Mouse (Mus musculus) right cerebral cortex, adult 2 months (tissue): ENCODE results near the gene Srrm3.

Source experiments
- DNase-seq, 2 experiments: peaks; one replicate each; pipeline ENCODE4 v3.0.0; 2021 to 2022; ENCODE audit warnings: low spot score in 2 of 2

Gene Srrm3

DNA sequence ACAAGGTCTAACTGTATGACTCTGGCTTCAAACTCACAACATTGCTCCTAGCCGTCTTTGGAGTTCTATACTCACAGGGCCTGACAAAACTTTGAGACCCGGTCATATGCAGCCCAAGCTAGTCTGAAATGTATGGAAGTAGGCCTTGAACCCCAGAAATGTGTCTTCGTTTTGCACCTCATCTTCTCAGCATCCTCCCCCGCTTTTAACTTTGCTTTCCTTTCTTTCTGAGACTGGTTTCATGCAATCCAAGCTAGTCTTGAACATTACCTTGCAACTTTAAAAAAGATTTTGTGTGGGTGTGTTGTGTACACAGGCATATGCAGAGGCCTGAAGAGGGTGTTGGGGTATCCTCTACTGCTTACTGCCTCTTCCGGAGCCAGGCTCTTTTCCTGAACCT, 97.6 kb downstream of the Srrm3 start:
- no peak for DNase-seq

DNA sequence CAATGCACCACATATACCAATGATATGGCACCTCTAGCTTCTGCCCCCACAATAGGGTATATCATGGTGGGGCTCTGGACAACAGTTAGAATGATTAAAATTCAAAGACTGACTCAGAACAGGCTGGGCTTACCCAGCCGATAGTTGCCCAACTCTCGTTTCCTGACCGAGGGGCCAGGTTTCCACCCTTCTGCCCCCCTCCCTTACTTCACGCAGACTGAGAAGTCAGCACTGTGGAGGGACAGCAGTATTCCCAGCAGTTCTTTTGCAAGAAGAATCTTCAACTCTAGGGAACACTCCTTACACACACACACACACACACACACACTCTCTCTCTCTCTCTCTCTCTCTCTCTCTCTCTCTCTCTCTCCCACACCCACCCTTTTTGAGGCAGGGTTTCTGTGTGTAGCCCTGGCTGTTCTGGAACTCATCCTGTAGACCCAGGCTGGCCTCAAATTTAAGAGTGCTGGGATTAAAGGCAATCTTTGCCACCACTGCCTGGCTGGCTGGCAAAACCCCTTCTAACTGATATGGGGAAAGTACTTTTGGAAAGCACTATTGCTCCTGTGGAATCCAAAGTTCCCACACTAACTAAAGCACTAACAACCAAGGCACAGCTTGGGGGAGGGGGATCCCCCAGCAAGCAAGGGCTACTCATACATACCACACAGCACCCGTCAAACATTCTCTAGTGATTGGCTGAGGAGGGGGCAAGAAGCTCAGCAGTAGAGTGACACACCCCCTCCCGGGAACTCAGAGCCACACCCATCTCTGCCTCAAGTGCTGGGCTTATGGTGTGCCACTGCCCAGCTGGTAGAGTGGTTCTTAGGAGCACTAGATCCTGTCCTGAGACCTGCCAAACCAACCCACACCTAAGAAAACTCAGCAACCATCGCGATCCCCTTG, 98.9 kb downstream of the Srrm3 start:
- no peak for DNase-seq

DNA sequence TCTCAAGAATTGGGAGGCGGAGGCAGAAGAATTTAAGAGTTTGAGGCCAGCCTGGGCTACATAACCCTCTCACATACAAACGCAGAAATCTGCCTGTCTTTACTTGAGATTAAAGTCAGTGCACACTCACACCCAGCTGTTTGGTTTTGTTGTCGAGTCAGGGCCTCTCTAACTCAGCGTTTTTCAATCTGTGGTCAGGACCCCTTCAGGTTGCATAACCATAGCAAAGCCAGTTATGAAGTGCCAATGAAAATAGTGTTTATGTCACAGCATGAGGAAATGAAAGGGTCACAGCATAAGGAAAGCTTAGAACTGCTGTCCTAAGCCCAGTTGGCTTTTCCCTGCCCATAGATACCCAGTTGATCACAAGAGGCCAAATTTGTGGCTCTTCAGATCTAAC, 100.2 kb downstream of the Srrm3 start:
- DNase-seq, result no peak

DNA sequence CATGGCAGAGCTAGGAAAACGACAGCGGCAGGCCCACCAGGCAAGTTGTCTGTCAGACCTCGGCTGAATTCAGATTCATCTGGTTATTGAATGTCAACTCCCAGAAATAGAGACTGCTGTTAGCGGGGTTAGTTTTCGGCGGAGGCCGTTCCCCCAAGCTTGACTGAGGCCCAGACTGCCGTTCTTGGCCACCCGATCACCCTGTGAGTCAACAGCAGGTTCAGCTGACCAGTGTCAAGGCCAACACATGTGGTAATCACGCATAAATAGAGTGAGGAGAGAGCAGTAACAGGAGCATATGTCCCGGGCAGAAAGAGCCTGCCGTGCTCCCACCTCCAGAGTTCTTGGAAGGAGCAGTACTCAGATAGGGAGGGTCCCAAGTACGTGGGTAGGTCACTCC, 100.6 kb downstream of the Srrm3 start:
- DNase-seq, result no peak

DNA sequence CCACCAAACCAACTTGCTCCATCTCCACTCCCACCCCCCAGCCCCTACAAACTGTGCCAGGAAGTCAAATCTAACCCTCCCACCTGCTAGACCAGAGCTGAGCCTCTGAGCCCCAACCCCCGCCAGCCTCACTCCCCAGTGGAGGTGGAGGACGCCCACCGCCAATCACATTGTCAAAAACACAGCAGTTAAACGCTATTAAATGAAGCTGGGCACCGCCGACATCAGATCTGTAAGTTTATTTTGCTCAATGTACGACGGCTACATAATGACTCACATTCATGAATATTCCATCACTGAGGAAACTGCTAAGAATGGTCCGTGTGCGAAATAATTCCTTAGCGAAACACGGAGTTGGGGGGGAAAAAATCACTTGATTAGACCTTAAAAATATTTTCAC, 101.5 kb downstream of the Srrm3 start:
- DNase-seq, result peak; percentile 68 to 71

DNA sequence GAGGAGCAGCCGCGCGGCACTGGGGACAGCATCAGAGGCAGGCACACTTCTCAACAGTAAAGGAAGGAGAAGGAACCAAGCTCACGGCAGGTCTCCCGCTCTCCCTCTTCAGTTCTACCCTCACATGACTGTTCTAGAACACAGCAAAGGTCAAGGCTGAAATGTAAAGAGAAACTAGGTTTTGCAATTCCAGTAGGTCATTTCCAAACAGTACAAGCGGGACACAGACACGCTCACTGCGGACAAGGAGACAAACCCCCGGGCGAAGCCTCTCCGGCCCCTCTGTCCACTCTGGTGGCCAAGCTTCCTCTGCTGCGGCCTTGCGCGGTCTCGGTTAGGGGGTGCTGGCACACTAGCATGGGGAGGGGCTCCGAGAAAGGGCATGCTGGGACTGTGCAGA, 102.3 kb downstream of the Srrm3 start:
- DNase-seq, result no peak

DNA sequence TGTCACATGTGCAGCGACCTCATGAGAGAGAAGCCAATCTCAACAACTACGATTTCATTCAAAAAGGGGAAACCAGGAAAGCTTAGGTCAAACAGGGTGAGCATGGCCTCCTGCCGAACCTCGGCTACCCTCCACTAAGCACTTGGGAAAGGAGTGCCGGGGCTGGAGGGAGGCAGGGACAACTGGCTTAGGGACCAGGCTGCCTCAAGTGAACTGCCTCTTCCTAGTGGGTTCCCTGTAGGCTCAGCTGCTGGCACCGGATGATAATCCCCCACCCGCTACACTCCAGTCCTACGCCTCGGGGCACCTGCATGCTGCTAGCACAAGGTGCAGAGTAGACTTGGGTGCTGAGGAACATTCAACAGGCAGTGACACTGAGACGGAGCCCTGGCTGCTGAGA, 103.0 kb downstream of the Srrm3 start:
- no peak for DNase-seq

DNA sequence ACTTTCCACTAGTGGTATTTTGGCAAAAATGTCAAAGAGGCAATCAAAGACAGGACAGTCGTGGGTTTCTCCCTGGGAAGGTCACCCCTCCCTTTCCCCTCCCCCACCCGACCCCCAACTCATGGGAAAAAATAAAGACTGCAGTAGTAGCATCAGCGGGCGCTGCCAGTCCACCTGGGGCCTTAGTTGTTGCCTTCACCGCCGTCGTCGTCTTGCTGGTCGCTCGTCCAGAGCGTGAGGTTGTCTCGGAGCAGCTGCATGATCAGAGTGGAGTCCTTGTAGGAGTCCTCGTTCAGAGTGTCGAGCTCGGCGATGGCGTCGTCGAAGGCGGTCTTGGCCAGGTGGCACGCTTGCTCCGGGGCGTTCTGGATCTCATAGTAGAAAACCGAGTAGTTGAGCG, 104.1 kb downstream of the Srrm3 start:
- DNase-seq, result no peak

DNA sequence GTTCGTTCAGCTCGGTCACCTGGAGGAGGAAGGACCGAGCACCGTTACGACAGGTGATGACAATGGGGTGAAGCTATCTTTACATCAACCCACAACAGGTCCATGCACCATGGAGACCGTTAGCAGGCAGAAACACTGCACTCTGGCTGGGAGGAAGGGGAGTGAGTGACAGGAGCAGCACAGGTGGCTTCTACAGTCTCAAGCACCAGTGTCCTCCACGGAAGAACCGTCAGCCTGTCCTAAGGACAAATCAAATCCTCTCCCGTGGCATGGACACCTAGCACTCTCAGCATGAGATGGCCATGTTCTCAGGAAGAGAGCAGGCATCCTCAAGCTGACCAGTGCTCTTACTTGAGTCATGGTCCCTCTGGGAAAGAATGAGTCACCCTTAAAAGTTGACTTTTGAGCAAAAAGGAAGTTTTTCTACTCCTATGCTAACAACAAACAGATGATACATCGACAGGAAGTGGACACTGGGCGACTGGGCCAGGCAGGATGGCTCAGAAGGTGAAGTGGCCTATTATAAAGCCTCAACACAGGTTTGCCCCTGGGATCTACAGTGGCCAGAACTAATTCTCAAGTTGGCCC, 105.0 kb downstream of the Srrm3 start:
- no peak for DNase-seq

DNA sequence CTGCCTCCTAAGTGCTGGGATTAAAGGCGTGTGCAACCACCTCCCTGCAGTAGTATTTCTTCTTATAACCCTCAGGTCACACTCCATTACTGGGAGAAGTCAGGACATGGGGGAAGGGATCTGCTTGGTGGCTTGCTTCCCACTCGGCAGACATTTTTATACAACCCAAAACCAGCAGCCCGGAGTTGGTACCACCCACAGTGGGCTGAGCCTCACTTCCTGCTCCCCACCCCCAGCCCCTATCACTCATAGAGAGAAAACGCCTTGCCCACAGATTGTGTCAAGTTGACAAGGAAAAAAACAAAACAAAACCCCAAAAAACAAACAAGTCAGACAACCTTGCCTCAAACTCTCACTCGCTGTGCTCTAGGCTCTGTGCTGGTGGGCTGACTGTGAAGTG, 106.5 kb downstream of the Srrm3 start:
- no peak for DNase-seq

DNA sequence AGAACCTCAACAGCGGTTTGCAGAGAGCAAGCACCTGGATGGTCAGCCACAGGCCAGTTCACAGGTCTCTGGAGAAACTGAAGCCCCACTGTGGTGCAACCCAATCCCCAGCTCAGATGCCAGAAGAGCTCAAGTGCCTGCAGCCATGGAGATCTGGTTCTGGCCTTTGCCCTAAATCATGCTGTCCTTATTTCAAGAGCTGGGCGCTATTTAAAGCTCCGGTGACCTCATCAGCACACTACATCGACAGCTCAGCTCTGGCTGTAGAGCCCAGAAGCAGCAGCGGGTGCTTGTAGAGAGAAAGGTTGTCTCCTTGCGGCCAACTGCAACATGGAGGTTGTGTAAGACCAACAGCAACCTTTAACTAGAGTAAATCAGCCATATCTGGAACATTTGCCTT, 107.5 kb downstream of the Srrm3 start:
- DNase-seq, result no peak

DNA sequence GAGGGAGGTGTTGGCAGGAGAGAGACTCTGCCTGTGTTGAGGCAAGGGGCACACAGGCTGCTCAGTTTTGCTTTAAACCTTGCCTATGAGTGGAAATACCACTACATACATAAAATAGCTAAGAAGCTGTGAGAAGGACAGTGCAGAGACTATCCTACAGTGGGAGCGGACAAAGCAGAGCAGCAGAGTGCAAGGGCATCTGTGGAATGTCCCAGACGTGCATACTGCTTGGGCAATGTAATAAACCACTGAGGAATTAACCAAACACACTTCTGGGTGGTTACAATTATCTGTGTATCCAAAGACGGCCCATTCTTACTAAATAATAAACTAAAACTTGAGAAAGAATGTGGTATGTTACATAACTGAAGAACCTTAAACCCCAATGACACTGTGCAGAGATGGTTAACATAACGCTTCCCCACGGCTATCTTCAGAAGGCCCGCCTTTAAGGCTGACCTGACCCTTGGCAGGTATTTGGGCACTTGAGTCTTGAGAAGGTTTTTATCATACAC, 109.4 kb downstream of the Srrm3 start:
- DNase-seq, result no peak

DNA sequence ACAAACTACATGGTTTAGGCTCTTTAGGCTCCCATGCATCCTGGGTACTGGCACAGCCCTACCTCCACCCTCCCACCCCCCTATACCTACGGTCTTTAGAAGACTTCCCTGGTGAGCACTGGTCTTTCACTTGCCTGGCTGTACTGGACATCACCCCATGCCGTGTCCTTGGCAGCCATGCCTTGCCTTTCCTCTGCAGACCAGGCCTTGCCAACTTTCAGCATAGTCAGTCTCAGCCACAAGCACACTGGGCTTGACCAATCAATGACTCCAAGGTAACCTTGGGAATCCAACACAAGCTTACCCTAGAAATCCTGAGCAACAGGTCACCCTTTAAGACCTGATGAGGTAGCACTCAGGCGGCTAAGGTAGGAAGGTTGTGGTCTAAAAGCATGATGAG, 109.9 kb downstream of the Srrm3 start:
- no peak for DNase-seq

DNA sequence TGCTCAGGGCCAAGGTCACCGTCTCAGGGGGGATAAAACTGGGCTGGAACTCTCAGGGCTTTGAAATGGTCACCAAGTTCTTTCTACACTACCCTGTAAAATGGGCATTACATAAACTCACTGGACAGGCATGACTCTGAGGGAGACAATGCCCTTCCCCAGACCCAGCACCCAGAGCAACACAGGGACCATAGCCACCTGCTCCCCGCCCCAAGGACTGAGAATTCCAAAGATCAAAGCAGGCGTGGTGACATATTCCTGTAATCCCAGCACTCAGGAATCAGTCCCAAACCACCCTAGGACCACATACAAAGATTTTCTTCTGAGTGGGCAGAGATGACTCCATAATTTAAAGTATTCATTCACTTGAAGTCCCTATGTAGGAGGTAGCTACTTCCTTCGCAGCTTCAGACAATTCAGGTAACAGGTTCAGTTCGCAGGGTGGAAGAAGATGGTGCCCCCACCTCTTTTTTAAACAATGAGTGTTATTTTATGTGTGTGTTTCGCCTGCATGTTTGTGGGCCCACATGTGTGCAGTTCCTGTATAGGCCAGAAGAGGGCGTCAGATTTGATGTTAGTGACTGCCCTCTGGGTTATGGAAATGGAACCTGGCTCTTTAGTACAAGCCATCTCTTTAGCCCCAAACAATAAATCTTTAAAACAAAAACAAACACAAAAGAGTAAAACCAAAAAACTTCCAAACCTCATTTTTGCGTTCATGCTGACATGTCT, 110.8 kb downstream of the Srrm3 start:
- DNase-seq, result no peak

DNA sequence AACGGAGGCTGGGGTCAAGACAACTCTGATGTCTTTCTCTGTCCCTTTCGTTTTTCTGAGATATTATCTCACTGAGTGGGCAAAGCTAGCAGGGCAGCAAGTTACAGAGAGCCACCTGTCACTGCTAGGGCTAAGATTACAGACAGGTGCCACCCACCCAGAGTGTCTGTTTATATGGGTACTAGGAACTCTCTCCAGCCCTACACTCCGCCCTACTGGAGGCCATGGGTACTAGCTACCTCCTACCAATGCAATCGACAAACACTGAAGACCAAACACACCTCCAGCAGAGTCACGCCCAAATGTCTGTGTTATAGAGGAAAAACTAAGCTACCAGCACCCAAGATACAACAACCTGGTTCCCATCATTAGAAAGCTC, 111.4 kb downstream of the Srrm3 start:
- no peak for DNase-seq

DNA sequence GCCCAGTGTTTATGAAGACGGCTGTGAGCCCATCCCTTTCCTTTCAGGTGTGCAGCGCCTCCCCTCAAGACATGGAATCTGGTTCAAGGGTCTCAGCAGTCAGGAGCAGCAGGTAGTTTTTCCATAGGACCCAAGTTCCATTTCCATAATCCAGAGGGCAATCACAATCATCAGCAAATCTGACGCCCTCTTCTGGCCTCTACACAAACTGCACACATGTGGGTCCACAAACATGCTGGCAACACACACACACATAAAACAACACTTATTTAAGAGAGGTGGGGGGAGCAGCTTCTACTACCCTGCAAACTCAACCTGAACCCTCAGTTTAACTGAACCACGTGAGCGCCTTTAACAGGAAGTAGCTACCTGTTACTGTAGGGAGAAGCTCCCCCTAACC, 111.9 kb downstream of the Srrm3 start:
- DNase-seq, result no peak

DNA sequence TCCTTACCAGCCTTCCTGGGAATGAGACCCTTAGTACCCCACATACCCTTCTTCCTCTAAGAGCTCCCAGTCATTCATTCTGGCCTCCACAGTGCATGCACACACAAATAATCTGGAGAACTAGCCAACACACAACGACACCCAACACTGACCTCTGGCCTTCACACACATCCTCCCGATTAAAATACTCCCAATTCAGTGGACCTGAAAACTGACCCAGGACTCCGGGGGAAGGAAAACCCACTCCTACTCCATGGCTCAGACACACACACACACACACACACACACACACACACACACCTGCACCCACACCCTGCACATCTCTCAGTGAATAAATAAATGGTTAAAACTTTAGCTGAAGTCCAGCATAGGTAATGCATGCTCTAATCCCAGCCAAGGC, 113.2 kb downstream of the Srrm3 start:
- DNase-seq, result no peak

DNA sequence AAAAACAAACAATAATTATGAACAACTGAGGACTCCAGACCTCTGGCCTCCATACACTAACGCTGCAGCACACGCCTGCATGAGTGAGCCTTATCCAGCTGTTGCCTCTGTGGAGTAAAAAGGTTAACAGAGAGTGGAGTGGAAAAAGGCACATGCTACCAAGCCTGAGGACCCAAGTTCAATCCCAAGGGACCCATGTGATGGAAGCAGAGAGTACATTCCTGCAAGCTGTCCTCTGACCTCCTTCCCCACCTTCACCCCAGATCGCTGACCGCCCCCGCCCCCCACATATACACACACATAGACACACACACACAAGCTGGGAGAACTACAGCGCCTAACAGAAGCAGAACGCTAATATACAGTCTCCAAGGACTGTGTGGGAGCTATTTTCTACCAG, 117.2 kb downstream of the Srrm3 start:
- no peak for DNase-seq
